33 mouse cellular contexts compared by ENCODE assay signal in the genomic region with DNA sequence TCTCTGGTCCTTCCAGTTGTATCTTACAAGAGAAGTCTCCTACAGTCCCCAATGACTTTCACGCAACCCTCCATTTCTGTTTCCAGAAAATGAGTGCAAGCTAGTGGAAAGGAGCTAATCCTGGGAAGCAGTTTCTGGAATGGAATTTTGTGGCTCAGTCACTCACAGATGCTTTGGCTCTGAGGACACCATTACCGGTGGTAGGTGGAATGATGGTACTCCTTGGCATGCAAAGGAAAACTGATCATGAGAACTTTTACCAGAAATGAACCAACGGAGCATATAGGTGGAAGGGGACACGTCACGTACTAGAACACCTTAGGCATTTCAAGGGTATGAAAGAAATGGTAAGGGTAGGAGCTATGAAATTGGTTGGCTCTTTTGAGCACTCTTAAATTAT.
"Had no signal": no experiment of that assay in that cellular context is flagged by ENCODE, and none has a peak within 500 bp of the region (broad histone marks: within the 10 kb centered on the region; RNA-seq: fewer than 3 reads in every experiment).

No protein-coding gene starts in this region.

- ATAC-seq: liver, embryonic 12.5 days; liver, postnatal 0 days; lung, postnatal 0 days; midbrain, embryonic 13.5 days; midbrain, embryonic 15.5 days; midbrain, embryonic 16.5 days had no signal

- H3K4me1 ChIP-seq: limb, embryonic 10.5 days; limb, embryonic 15.5 days; liver, embryonic 15.5 days; midbrain, embryonic 10.5 days; midbrain, embryonic 12.5 days; midbrain, embryonic 13.5 days; midbrain, embryonic 15.5 days; neural tube, embryonic 12.5 days; neural tube, embryonic 13.5 days had no signal

- H3K4me2 ChIP-seq: limb, embryonic 12.5 days; limb, embryonic 13.5 days; limb, embryonic 15.5 days; liver, embryonic 11.5 days; liver, embryonic 12.5 days; liver, embryonic 13.5 days; liver, embryonic 15.5 days; lung, embryonic 14.5 days; lung, embryonic 15.5 days; midbrain, embryonic 11.5 days; midbrain, embryonic 12.5 days; midbrain, embryonic 13.5 days; midbrain, embryonic 15.5 days; neural tube, embryonic 12.5 days; neural tube, embryonic 13.5 days had no signal

- H3K4me3 ChIP-seq: limb, embryonic 10.5 days; limb, embryonic 12.5 days; limb, embryonic 13.5 days; limb, embryonic 15.5 days; liver, embryonic 12.5 days; liver, embryonic 13.5 days; liver, embryonic 15.5 days; lung, embryonic 15.5 days; megakaryocyte, embryonic 14.5 days; midbrain, embryonic 10.5 days; midbrain, embryonic 12.5 days; midbrain, embryonic 13.5 days; midbrain, embryonic 15.5 days; myocyte; neural tube, embryonic 12.5 days; neural tube, embryonic 13.5 days had no signal

- DNase-seq: left cerebral cortex, postnatal 4 days; liver; liver, embryonic 13.5 days; liver, postnatal 0 days; lung, adult 18-20 months; lung, adult 2 months; lung, embryonic 14.5 days; lung, postnatal 10 days; lung, postnatal 14 days; lung, postnatal 36 days; lung, postnatal 4 days; midbrain, embryonic 14.5 days had no signal

- H3K9ac ChIP-seq: limb, embryonic 12.5 days; limb, embryonic 13.5 days; limb, embryonic 15.5 days; liver, embryonic 12.5 days; liver, embryonic 13.5 days; liver, embryonic 14.5 days; liver, embryonic 15.5 days; liver, postnatal 0 days; lung, embryonic 14.5 days; lung, embryonic 15.5 days; midbrain, embryonic 12.5 days; midbrain, embryonic 13.5 days; midbrain, embryonic 15.5 days; neural tube, embryonic 12.5 days; neural tube, embryonic 13.5 days had no signal

- H3K36me3 ChIP-seq: limb, embryonic 10.5 days; limb, embryonic 12.5 days; limb, embryonic 13.5 days; limb, embryonic 15.5 days; liver, embryonic 12.5 days; liver, embryonic 13.5 days; liver, embryonic 15.5 days; lung, embryonic 15.5 days; midbrain, embryonic 10.5 days; midbrain, embryonic 12.5 days; midbrain, embryonic 13.5 days; midbrain, embryonic 15.5 days; neural tube, embryonic 12.5 days; neural tube, embryonic 13.5 days had no signal

- H3K9me3 ChIP-seq: limb, embryonic 10.5 days; limb, embryonic 12.5 days; limb, embryonic 13.5 days; limb, embryonic 15.5 days; liver, embryonic 12.5 days; liver, embryonic 13.5 days; liver, embryonic 15.5 days; lung, embryonic 15.5 days; megakaryocyte, embryonic 14.5 days; midbrain, embryonic 10.5 days; midbrain, embryonic 12.5 days; midbrain, embryonic 13.5 days; midbrain, embryonic 15.5 days; neural tube, embryonic 12.5 days; neural tube, embryonic 13.5 days had no signal

- H3K27ac ChIP-seq: limb, embryonic 10.5 days; limb, embryonic 12.5 days; limb, embryonic 13.5 days; limb, embryonic 15.5 days; liver, embryonic 12.5 days; liver, embryonic 13.5 days; liver, embryonic 14.5 days; liver, embryonic 15.5 days; lung, embryonic 15.5 days; macrophage; midbrain, embryonic 10.5 days; midbrain, embryonic 12.5 days; midbrain, embryonic 13.5 days; midbrain, embryonic 15.5 days; neural tube, embryonic 12.5 days; neural tube, embryonic 13.5 days had no signal

- H3K27me3 ChIP-seq: limb, embryonic 12.5 days; limb, embryonic 13.5 days; limb, embryonic 15.5 days; liver, embryonic 12.5 days; liver, embryonic 13.5 days; liver, embryonic 15.5 days; lung, embryonic 15.5 days; megakaryocyte, embryonic 14.5 days; midbrain, embryonic 12.5 days; midbrain, embryonic 13.5 days; midbrain, embryonic 15.5 days; neural tube, embryonic 12.5 days; neural tube, embryonic 13.5 days had no signal
